Mouse (Mus musculus) stomach, postnatal 0 days (tissue): ENCODE measurements around the gene Gm20509. TPM values are rescaled to one million over a fixed set of nuclear protein-coding genes. Genes with fewer than 3 reads are reported as not detected.
"Not testable (repeated sequence)": the region's sequence is repeated elsewhere in the genome, so short reads cannot be mapped to it uniquely, and the experiment has no call there.

Source experiments
- ATAC-seq: fragments of 200-750 bp; cut with Nextera tagmentation; 2 replicates; pipeline ENCODE4 v1.8.0; 2017; ENCODE audit not compliant: low FRiP score, low TSS enrichment
- DNase-seq: peaks from one replicate; pipeline ENCODE4 v3.0.0-alpha.2; 2016; ENCODE audit warnings: low spot score
- H3K27ac ChIP-seq: fragments of 300-500 bp; sonication (generic); replicated peaks from 2 replicates; pipeline ENCODE4 v1.5.1; 2014; ENCODE audit warnings: mild to moderate bottlenecking, control low read depth
- H3K27me3 ChIP-seq: fragments of 300-500 bp; sonication (generic); 2 replicates; pipeline ENCODE4 v1.6.1; 2014; ENCODE audit warnings: low read length; ENCODE audit not compliant: control insufficient read depth, insufficient read depth
- H3K36me3 ChIP-seq: fragments of 300-500 bp; sonication (generic); 2 replicates; pipeline ENCODE4 v1.6.1; 2014; ENCODE audit warnings: low read length, mixed read lengths; ENCODE audit not compliant: control insufficient read depth, insufficient read depth
- H3K4me1 ChIP-seq: fragments of 300-500 bp; sonication (generic); replicated peaks from 2 replicates; pipeline ENCODE4 v1.6.1; 2014; ENCODE audit warnings: antibody characterized with exemption; ENCODE audit not compliant: control insufficient read depth, insufficient read depth
- H3K4me2 ChIP-seq: fragments of 300-500 bp; sonication (generic); replicated peaks from 2 replicates; pipeline ENCODE4 v1.6.1; 2014; ENCODE audit warnings: low read depth, mild to moderate bottlenecking, control low read depth, moderate library complexity
- H3K4me3 ChIP-seq: fragments of 300-500 bp; sonication (generic); 2 replicates; pipeline ENCODE4 v1.5.1; 2014; ENCODE audit warnings: low read depth, low read length, control low read depth
- H3K9ac ChIP-seq: fragments of 300-500 bp; sonication (generic); 2 replicates; pipeline ENCODE4 v1.6.1; 2014; ENCODE audit warnings: mild to moderate bottlenecking, low read length, control low read depth, mixed read lengths
- H3K9me3 ChIP-seq: fragments of 300-500 bp; sonication (generic); 2 replicates; pipeline ENCODE4 v1.6.1; 2016; ENCODE audit warnings: low read length; ENCODE audit not compliant: control insufficient read depth
- CTCF ChIP-seq: IDR thresholded peaks from 2 replicates; pipeline ENCODE4 v1.5.1; 2016; ENCODE audit warnings: antibody characterized with exemption, low read depth, mild to moderate bottlenecking, moderate library complexity
- EP300 ChIP-seq: optimal IDR thresholded peaks from 2 replicates; pipeline ENCODE3; 2016; ENCODE audit warnings: antibody characterized with exemption
- WGBS: fragments of 180-500 bp; shearing (Covaris S2); extraction: QIAGEN DNeasy Blood & Tissue Kit; methylation state at CpG from one replicate; pipeline ENCODE4 v1.1.7; 2014; 5-methylcytosine and 5-hydroxymethylcytosine counted together
- polyA plus RNA-seq: library from polyadenylated mRNA; unstranded; fragments of >200 nt; fragmentation: Nextera tagmentation; extraction: Ambion mirVana; gene quantifications from 2 replicates; pipeline ENCODE4 v1.2.1, GENCODE M21; 2015

Gm20509 gene
- polyA plus RNA-seq, 1 experiment from 2014 or later, result not detected

DNA sequence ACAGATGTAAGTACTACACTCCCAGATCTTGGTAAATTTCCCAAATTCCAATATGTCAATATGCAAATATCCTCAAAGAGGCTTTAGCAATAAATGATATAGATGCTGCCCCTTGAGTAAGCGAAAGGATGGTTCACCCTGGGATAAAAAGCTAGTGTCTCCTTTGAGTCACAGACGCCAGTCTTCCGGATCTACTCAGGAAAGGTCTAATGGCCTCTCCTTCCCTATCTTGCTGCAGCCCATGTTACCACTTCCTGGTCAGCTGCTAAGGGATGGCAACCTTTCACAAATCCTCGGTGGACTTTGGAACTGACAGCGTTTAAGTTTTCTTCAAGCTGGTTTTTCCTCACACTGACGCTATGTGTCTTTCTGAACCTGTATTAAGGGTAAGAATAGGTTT is 33.6 kb upstream of the Gm20509 start:
- Histone ChIP-seq H3K4me3 (no peak overlapping the region), H3K36me3 (no peaks in the 10 kb centered on the region), H3K9ac (no peak overlapping the region), H3K4me2 (no peak overlapping the region), H3K4me1 (peaks cover 7% of the 10 kb centered on the region; the same call in 1 of the 2 replicates), H3K9me3 (no peaks in the 10 kb centered on the region), H3K27me3 (no peaks in the 10 kb centered on the region), H3K27ac (peak overlapping the region; percentile 87)
- no peak for TF ChIP-seq EP300
- no peak for TF ChIP-seq CTCF
- ATAC-seq, result peak; percentile 78
- WGBS, result 49% methylated on average over 6 of the region's 6 CpGs
- DNase-seq, result peak; percentile 53

DNA sequence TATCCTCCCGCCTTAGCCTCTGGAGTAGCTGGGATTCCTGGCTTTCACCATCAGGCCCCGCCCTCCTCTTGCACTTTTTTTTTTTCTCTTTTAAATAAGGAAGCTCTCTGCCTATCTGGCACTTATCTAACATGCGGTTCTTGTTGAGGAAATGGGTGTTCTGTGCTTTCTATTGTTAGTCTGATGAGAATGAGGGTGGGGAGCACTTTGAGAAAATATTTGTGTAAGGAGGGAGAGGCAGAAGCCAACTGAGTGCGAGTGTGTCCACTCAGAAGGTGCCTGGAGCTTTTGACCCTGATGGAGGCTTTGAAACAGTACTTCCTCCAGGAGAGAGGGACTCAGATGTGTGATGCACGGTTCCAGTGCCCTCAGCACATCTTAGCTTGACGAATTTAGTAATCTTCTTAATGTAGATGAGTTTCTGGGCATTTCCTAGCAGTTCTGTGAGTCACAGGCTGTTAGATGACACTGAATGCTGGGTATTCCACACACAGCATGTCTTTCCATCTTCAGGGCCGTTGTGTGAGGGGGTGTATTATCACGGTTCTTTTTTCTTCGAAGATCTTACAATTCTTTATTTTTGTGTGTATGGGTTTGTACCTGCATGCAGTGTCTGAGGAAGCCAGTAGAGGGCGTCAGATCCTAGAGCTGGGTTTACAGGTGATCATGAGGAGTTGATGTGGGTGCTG is 31.2 kb upstream of the Gm20509 start:
- peaks cover 7% of the 10 kb centered on the region; the same call in 1 of the 2 replicates for H3K4me1 ChIP-seq
- H3K27ac ChIP-seq, result peak overlapping the region; percentile 70
- DNase-seq (peak; percentile 56), ATAC-seq (peak; percentile 70)
- no peak overlapping the region for H3K4me2 ChIP-seq
- WGBS, result 57% methylated on average over 10 of the region's 10 CpGs
- no peak overlapping the region for H3K9ac ChIP-seq
- H3K36me3 ChIP-seq, result no peaks in the 10 kb centered on the region
- H3K4me3 ChIP-seq, result no peak overlapping the region
- no peaks in the 10 kb centered on the region for H3K9me3 ChIP-seq
- TF ChIP-seq EP300, result no peak
- peak; percentile 58 for TF ChIP-seq CTCF
- H3K27me3 ChIP-seq, result no peaks in the 10 kb centered on the region

DNA sequence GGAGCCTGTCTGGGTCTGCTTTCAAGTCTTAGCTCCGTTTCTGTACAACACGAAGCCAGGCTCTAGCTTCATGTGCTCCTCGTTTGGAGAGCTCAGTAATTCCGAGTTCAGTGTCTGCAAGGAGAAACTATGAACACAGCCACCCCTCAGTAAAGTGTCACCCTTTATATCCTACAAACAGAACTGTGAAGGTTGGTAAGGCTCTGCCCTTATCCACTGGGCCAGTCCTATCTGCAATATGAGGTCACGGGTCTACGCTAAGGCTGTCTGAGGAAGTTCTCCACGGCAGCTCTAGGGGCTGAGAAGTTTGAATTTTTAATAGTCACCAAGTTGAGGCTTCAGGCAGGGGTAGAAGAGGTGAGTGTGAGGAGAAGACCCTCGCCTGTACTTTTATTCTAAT is 29.8 kb upstream of the Gm20509 start:
- Histone ChIP-seq H3K4me3 (no peak overlapping the region), H3K36me3 (no peaks in the 10 kb centered on the region; the same call in 1 of the 2 replicates), H3K27me3 (no peaks in the 10 kb centered on the region), H3K9me3 (no peaks in the 10 kb centered on the region), H3K4me2 (no peak overlapping the region), H3K4me1 (peaks cover 7% of the 10 kb centered on the region; the same call in 1 of the 2 replicates), H3K27ac (no peak overlapping the region), H3K9ac (no peak overlapping the region)
- WGBS, result 77% methylated on average over 8 of the region's 8 CpGs
- no peak for TF ChIP-seq EP300
- no peak for ATAC-seq
- DNase-seq, result no peak

DNA sequence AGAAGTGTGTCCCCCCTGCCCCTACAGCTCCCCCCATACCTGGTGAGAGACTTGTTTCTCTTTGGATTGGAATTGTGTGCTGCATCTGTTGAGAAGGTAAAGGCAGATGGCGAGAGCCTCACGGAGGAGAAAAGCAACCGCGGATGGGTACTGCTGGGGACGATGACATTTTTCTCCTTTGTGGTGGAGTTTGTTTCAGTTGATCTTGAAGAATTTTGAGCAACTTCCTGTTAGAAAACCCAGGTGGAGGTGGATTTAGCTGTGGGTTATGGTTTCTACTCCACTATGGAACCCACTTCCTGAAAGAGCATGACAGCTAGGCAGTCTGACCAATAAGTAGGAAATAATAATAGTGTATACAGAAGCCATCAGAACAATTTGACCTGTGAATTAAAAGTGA is 29.1 kb upstream of the Gm20509 start:
- H3K4me2 ChIP-seq, result no peak overlapping the region

DNA sequence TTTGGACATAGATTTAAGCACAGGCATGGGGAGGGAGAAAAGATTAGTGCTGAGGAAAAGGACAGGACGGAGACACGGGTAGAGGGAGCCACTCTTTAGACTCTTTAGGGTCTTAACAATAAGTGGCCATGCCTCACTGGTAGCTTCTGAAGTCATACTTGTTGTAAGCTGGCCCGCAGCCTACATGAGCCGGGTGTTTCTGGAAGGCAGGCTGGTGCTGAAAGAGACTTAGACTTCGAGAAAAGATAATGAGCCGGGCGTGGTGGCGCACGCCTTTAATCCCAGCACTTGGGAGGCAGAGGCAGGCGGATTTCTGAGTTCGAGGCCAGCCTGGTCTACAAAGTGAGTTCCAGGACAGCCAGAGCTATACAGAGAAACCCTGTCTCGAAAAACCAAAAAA is 22.9 kb upstream of the Gm20509 start:
- WGBS, result 84% methylated on average over 11 of the region's 12 CpGs
- H3K27me3 ChIP-seq, H3K4me1 ChIP-seq, H3K4me3 ChIP-seq, ATAC-seq, H3K4me2 ChIP-seq, H3K9me3 ChIP-seq, H3K9ac ChIP-seq, H3K27ac ChIP-seq, H3K36me3 ChIP-seq, DNase-seq: not testable (repeated sequence)

More for the DNA sequence above, 29.1 kb upstream of the Gm20509 start:
- TF ChIP-seq EP300 (no peak), CTCF (no peak)
- ATAC-seq, result no peak
- Histone ChIP-seq H3K36me3 (no peaks in the 10 kb centered on the region; the same call in 1 of the 2 replicates), H3K4me1 (peaks cover under 1% of the 10 kb centered on the region; the same call in 1 of the 2 replicates), H3K9me3 (no peaks in the 10 kb centered on the region), H3K27ac (0 out of 2 replicates have a peak overlapping the region, but pooled peaks have one; percentile 30), H3K4me3 (no peak overlapping the region), H3K27me3 (no peaks in the 10 kb centered on the region), H3K9ac (no peak overlapping the region)
- DNase-seq, result no peak
- 92% methylated on average over 5 of the region's 5 CpGs for WGBS

DNA sequence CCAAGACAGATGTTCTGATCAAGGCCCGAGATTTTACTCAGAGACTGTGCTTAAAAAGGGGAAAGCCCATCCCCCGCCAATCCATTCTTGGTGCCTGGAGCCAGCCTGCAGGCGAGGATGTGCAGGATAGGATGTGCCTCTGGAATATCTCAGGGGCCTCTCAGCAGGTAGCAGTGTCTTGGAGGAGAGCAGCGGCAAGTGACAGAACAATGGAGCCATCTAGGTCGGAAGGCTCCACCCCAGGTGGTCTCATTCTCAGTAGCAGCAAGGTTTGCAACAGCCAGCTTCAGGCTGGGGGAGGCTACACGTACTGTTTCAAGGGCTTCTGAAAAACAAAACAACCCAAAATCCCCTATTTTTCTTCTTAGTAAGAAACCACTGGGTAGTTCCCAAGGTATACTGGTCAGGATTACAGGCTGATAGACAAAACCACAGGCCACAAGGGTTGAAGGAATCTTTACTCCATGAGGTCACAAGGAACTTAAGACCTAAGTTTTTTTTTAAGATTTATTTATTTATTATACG is 22.4 kb upstream of the Gm20509 start:
- no peaks in the 10 kb centered on the region for H3K4me1 ChIP-seq
- no peak overlapping the region for H3K4me3 ChIP-seq
- H3K27me3 ChIP-seq, result no peaks in the 10 kb centered on the region
- H3K9ac ChIP-seq, result no peak overlapping the region
- no peak overlapping the region for H3K27ac ChIP-seq
- TF ChIP-seq EP300 (no peak), CTCF (no peak)
- ATAC-seq (no peak), DNase-seq (no peak)
- no peak overlapping the region for H3K4me2 ChIP-seq
- H3K36me3 ChIP-seq, result no peaks in the 10 kb centered on the region; the same call in 1 of the 2 replicates
- WGBS, result 66% methylated on average over 7 of the region's 7 CpGs
- no peaks in the 10 kb centered on the region for H3K9me3 ChIP-seq
